Mouse (Mus musculus): ENCODE data around the gene Vmn2r11. TPM values are rescaled to one million over a fixed set of nuclear protein-coding genes. Genes with fewer than 3 reads are reported as not detected.
A peak's percentile ranks its signal among the peaks of the same experiment; 100 is the strongest.
"Not testable (repeated sequence)": the region's sequence is repeated elsewhere in the genome, so short reads cannot be mapped to it uniquely, and the experiment has no call there.

The Vmn2r11 gene
- not detected for total RNA-seq (2021)
- long read RNA-seq, experiment 1, result 0 reads
- long read RNA-seq, experiment 2, result 0 reads

DNA sequence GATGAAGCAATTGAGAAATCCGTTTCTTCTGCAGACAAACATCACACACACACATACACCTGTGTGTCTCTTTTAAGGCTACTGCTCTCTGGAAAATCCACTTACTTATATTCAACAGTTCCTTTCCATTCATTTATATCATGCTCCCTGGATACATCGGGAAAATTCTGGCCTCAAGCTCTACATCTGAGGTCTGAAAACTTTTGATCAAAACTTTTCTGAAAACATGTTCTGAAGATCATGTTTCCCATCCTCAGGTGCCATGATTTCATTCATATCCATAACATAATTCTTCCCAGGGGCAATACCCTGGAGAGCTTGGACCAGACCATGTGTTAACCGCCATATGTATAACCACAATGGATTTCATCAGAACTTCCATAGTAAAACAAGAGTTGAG lies at the start of gene Vmn2r11:
Vmn2r11 (minus strand) TSS at position 101 of the 400 bp plus-strand sequence.
- not testable (repeated sequence) for DNase-seq (ENCODE audit: low spot score in 2 of 2)

DNA sequence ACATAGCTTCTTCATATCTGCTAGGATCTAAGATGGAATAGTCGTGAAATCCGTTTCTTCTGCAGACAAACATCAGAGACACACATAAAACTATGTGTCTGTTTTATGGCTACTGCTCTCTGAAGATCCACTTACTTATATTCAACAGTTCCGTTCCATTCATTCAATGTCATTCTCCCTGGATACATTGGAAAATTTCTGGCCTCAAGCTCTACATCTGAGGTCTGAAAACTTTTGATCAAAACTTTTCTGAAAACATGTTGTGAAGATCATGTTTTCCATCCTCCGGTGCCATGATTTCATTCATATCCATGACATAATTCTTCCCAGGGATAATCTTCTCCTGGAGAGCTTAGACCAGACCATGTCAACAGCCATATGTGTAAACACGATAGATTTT lies 38.5 kb upstream of the Vmn2r11 start, which contains the start of gene Vmn2r12:
Vmn2r12 (minus strand) TSS at position 101 of the 400 bp plus-strand sequence.
- DNase-seq (ENCODE audit: low spot score in 2 of 2), result not testable (repeated sequence)

DNA sequence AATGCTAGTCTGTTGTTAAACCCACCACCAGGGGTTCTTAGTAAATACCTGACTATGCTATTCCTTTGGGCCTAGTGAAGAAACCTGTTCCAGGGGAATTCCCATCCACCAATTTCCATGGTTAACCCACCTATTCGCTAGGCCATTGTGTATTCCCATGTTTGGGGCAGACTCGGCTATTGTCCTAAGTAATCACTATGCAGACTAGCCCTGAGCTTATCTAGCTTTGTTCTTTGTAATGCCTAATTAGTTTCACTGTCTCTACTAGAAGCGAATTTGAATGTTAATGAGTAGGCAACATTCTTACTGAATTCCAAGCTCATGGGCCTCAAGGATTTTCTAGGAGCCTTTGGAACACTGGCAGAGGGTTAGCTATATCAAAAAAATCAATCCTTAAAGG lies 37.1 kb upstream of the Vmn2r11 start:
- DNase-seq (ENCODE audit: low spot score in 2 of 2), result not testable (repeated sequence)

DNA sequence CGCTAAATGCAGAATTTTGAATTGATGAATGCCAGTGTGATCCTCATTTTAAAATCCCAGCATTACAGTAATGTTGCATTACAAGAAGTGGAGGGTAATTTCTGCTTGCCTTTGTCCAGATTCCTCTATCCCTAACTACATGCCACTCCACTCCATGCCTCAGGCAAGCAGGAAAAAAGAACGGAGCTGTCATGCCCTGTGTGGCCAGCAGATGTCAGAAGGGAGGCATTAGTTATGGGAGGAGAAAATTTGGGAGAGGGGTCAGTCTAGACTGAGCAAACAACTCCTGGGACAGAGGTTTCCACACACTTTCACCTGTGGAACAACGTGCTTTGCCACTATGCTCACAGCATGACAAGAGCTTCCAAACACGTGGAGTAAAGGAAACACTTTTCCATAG lies 12.6 kb upstream of the Vmn2r11 start:
- not testable (repeated sequence) for DNase-seq (ENCODE audit: low spot score in 2 of 2)

DNA sequence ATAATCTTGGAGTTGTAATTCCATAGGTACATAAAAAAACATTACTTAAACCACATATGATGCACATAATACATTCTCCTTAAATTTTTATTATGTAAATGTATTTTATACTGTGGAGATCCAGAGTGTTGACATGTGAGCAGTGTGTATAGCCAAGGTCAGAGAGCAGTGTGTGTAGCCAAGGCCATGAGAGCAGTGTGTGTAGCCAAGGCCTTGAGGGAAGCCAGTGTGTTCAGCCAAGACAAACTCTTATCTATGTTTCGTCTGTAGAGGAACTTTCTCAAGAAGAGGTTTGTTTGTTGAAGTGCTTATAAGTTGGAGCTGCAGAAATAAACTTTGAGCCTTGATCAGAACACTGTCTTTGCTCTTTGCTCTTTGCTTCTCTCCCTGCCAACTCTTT lies 4.1 kb downstream of the Vmn2r11 start:
- DNase-seq (ENCODE audit: low spot score in 2 of 2), result no peak

DNA sequence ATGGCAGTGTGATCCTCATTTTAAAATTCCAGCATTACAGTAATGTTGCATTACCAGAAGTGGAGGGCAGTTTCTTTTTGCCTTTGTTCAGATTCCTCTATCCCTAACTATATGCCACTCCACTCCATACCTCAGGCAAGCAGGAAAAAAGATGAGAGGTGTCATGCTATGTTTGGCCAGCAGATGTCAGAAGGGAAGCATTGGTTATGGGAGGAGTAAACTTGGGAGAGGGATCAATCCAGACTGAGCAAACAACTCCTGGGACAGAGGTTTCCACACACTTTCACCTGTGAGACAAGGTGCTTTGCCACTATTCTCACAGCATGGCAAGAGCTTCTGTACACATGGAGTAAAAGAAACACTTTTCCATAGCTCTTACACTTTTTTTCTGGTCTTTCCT lies 26.8 kb downstream of the Vmn2r11 start:
- DNase-seq (ENCODE audit: low spot score in 2 of 2), result peak in 1 of 2 experiments; percentile 3

DNA sequence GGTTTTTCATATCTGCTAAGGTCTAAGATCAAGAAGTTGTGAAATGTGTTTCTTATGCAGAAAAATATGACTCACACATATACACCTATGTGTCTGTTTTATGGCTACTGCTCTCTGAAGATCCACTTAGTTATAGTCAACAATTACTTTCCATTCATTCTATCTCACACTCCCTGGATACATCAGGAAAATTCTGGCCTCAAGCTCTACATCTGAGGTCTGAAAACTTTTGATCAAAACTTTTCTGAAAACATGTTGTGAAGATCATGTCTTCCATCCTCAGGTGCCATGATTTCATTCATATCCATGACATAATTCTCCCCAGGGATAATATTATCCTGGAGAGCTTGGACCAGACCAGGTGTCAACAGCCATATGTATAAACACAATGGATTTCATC lies 52.9 kb downstream of the Vmn2r11 start, which contains the start of gene Vmn2r10:
Vmn2r10 (minus strand) TSS at position 101 of the 400 bp plus-strand sequence.
- DNase-seq (ENCODE audit: low spot score in 2 of 2), result not testable (repeated sequence)

Other genes with a start within 250 kb of the Vmn2r11 start
- gene Vmn2r9, start 207.0 kb downstream of the Vmn2r11 start, total RNA-seq (2021), result not detected
- gene Vmn2r10, start 53.0 kb downstream of the Vmn2r11 start, total RNA-seq (2021), result not detected
- not detected for gene Vmn2r12, start 38.4 kb upstream of the Vmn2r11 start, total RNA-seq (2021)
- gene Vmn2r13, start 132.6 kb upstream of the Vmn2r11 start, total RNA-seq (2021), result under 1 TPM; 0.20 to 0.42 TPM
- gene Vmn2r14, start 165.1 kb upstream of the Vmn2r11 start, total RNA-seq (2021), result not detected
- gene Vmn2r15, start 238.1 kb upstream of the Vmn2r11 start, total RNA-seq (2021), result not detected